In the genomic region with DNA sequence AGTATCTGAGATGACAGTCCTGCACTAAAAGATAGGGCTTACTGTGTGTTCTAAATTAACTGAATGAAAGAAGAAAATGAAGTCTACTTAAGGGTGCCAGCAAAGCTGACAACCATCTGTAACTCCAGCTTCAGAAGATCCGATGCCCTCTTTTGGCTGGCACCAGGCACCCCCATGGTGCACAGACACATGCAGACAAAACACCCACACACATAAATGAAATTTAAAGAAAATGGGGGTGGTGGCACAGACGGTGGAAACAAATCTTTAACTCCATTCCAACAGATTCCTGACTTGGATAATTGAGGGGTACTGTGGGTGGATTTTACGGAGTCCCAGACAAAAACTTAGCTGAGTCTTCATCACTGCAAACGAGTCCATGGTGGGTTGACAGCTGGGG, we compare ENCODE assay signal across 8 mouse cellular contexts. TPM values are rescaled to one million over a fixed set of nuclear protein-coding genes. Genes with fewer than 3 reads are reported as not detected.
DNase-seq lines count a peak whose midpoint lies in the region; ATAC-seq and TF ChIP-seq lines count a peak whose summit lies in the region.

No protein-coding gene starts in this region.

- H3K4me1 ChIP-seq in hindbrain, embryonic 10.5 days (replicated peaks), result peaks cover 16% of the 10 kb centered on the region
- no peaks in the 10 kb centered on the region for H3K4me1 ChIP-seq in hindbrain, embryonic 11.5 days (replicated peaks; ENCODE audit: control insufficient read depth, insufficient read depth, low read length)
- H3K4me1 ChIP-seq in forebrain, embryonic 13.5 days, result peaks cover 6% of the 10 kb centered on the region
- H3K4me1 ChIP-seq in neural tube, embryonic 12.5 days, result peaks cover 7% of the 10 kb centered on the region

- no peaks in the 10 kb centered on the region for H3K36me3 ChIP-seq in hindbrain, embryonic 10.5 days
- no peaks in the 10 kb centered on the region for H3K36me3 ChIP-seq in hindbrain, embryonic 11.5 days (ENCODE audit: control insufficient read depth, insufficient read depth, low read length)
- H3K36me3 ChIP-seq in forebrain, embryonic 13.5 days (ENCODE audit: poor library complexity, severe bottlenecking), result no peaks in the 10 kb centered on the region
- H3K36me3 ChIP-seq in neural tube, embryonic 12.5 days, result no peaks in the 10 kb centered on the region

- no peak overlapping the region for H3K9ac ChIP-seq in hindbrain, embryonic 11.5 days (ENCODE audit: low read depth, low read length)
- no peak overlapping the region for H3K9ac ChIP-seq in forebrain, embryonic 13.5 days
- H3K9ac ChIP-seq in neural tube, embryonic 12.5 days, result no peak overlapping the region

- no peak overlapping the region for H3K4me2 ChIP-seq in hindbrain, embryonic 11.5 days (replicated peaks; ENCODE audit: low read depth, low read length)
- peak overlapping the region; percentile 63 for H3K4me2 ChIP-seq in forebrain, embryonic 13.5 days
- H3K4me2 ChIP-seq in neural tube, embryonic 12.5 days (replicated peaks), result peak overlapping the region; percentile 62

- 41% methylated on average over 4 of the region's 4 CpGs for WGBS in hindbrain, embryonic 10.5 days
- 54% methylated on average over 4 of the region's 4 CpGs for WGBS in hindbrain, embryonic 11.5 days
- WGBS in forebrain, embryonic 13.5 days, result 30% methylated on average over 4 of the region's 4 CpGs
- WGBS in neural tube, embryonic 12.5 days, result 43% methylated on average over 4 of the region's 4 CpGs

- ATAC-seq in hindbrain, embryonic 11.5 days (ENCODE audit: low FRiP score), result no peak
- ATAC-seq in forebrain, embryonic 13.5 days, result no peak
- ATAC-seq in neural tube, embryonic 12.5 days (ENCODE audit: low FRiP score, low read depth), result no peak
- no peak for ATAC-seq in granulocyte monocyte progenitor cell, adult 5-6 weeks (replicated peaks; ENCODE audit: poor library complexity, severe bottlenecking)

- no peak for DNase-seq in hindbrain, embryonic 10.5 days (ENCODE audit: low spot score)
- DNase-seq in hindbrain, embryonic 11.5 days (ENCODE audit: low spot score), result no peak
- DNase-seq in left cerebral cortex, adult 2 months (ENCODE audit: extremely low spot score in 1 of 2, low spot score in 2 of 2), result peak; percentile 24 to 46
- no peak for DNase-seq in retina, embryonic 14.5 days (ENCODE audit: low spot score)
- no peak for DNase-seq in kidney, adult 11 months

- peaks cover 26% of the 10 kb centered on the region; the same call in 1 of the 2 replicates for H3K27me3 ChIP-seq in hindbrain, embryonic 10.5 days (ENCODE audit: insufficient read depth, poor library complexity, severe bottlenecking)
- H3K27me3 ChIP-seq in hindbrain, embryonic 11.5 days (ENCODE audit: control insufficient read depth, insufficient read depth, low read length), result no peaks in the 10 kb centered on the region
- H3K27me3 ChIP-seq in forebrain, embryonic 13.5 days, result no peaks in the 10 kb centered on the region
- H3K27me3 ChIP-seq in neural tube, embryonic 12.5 days (replicated peaks), result no peaks in the 10 kb centered on the region; the same call in none of the 2 replicates

- no peak for TF ChIP-seq CTCF in left cerebral cortex, adult 2 months (IDR thresholded peaks at IDR 0.05)

- intact Hi-C loops in left cerebral cortex, adult 2 months (cut with DNase I), result no loop called here

- H3K9me3 ChIP-seq in hindbrain, embryonic 10.5 days, result no peaks in the 10 kb centered on the region
- no peaks in the 10 kb centered on the region for H3K9me3 ChIP-seq in hindbrain, embryonic 11.5 days (ENCODE audit: control insufficient read depth, low read length)
- no peaks in the 10 kb centered on the region for H3K9me3 ChIP-seq in forebrain, embryonic 13.5 days (replicated peaks)
- no peaks in the 10 kb centered on the region for H3K9me3 ChIP-seq in neural tube, embryonic 12.5 days

- H3K4me3 ChIP-seq in hindbrain, embryonic 10.5 days, result peak overlapping the region; percentile 49
- H3K4me3 ChIP-seq in hindbrain, embryonic 11.5 days (ENCODE audit: low read depth, low read length), result no peak overlapping the region; the same call in 1 of the 2 replicates
- H3K4me3 ChIP-seq in forebrain, embryonic 13.5 days, result peak overlapping the region; percentile 32; the same call in 1 of the 2 replicates
- H3K4me3 ChIP-seq in left cerebral cortex, adult 2 months, result no peak overlapping the region; the same call in 1 of the 2 replicates
- peak overlapping the region; percentile 28; the same call in 1 of the 2 replicates for H3K4me3 ChIP-seq in neural tube, embryonic 12.5 days

- H3K27ac ChIP-seq in hindbrain, embryonic 10.5 days, result peak overlapping the region; percentile 60; the same call in 1 of the 2 replicates
- no peak overlapping the region for H3K27ac ChIP-seq in hindbrain, embryonic 11.5 days (ENCODE audit: low read depth, low read length)
- H3K27ac ChIP-seq in forebrain, embryonic 13.5 days, result no peak overlapping the region
- H3K27ac ChIP-seq in left cerebral cortex, adult 2 months, result no peak overlapping the region
- H3K27ac ChIP-seq in neural tube, embryonic 12.5 days, result no peak overlapping the region

RNA-seq across cellular contexts. Expression of gene Pklr, which starts 4.1 kb away (rescaled TPM):
- 4.4 and 6.0 TPM in 2 replicates for polyA plus RNA-seq in hindbrain, embryonic 10.5 days (2016; fragmentation: Nextera tagmentation; extraction: Ambion mirVana)
- polyA plus RNA-seq in hindbrain, embryonic 11.5 days (2014; fragmentation: Nextera tagmentation; extraction: Ambion mirVana), result 1.6 and 2.0 TPM in 2 replicates
- polyA plus RNA-seq in forebrain, embryonic 13.5 days (2015; fragmentation: Nextera tagmentation; extraction: Ambion mirVana), result 0.09 and 0.26 TPM in 2 replicates
- not detected for total RNA-seq in left cerebral cortex, adult 2 months (2021)
- polyA plus RNA-seq in neural tube, embryonic 12.5 days (2016; fragmentation: Nextera tagmentation; extraction: Ambion mirVana), result 0.43 and 0.46 TPM in 2 replicates
- total RNA-seq in granulocyte monocyte progenitor cell, adult 5-6 weeks (2014; fragmentation: Nextera tagmentation), result 0.32 TPM in 1 of 2 replicates, not detected in the other
- total RNA-seq in granulocyte monocyte progenitor cell, adult 5-6 weeks (2017), result 0.26 and 0.43 TPM in 2 replicates

RNA-seq across cellular contexts. Expression of gene Hcn3, which starts 28.2 kb away (rescaled TPM):
- 7.3 and 9.1 TPM in 2 replicates for polyA plus RNA-seq in hindbrain, embryonic 10.5 days (2016; fragmentation: Nextera tagmentation; extraction: Ambion mirVana)
- 3.6 and 4.5 TPM in 2 replicates for polyA plus RNA-seq in hindbrain, embryonic 11.5 days (2014; fragmentation: Nextera tagmentation; extraction: Ambion mirVana)
- 19.0 and 19.6 TPM in 2 replicates for polyA plus RNA-seq in forebrain, embryonic 13.5 days (2015; fragmentation: Nextera tagmentation; extraction: Ambion mirVana)
- total RNA-seq in left cerebral cortex, adult 2 months (2021), result 10 to 100 TPM; 14.9 to 20.9 TPM
- 19.5 and 23.2 TPM in 2 replicates for polyA plus RNA-seq in neural tube, embryonic 12.5 days (2016; fragmentation: Nextera tagmentation; extraction: Ambion mirVana)
- 0.77 TPM in 1 of 2 replicates, not detected in the other for total RNA-seq in granulocyte monocyte progenitor cell, adult 5-6 weeks (2014; fragmentation: Nextera tagmentation)
- total RNA-seq in granulocyte monocyte progenitor cell, adult 5-6 weeks (2017), result 0.56 and 0.82 TPM in 2 replicates

RNA-seq across cellular contexts. Expression of gene Fdps, which starts 30.1 kb away (rescaled TPM):
- polyA plus RNA-seq in hindbrain, embryonic 10.5 days (2016; fragmentation: Nextera tagmentation; extraction: Ambion mirVana), result 383 and 460 TPM in 2 replicates
- 390 and 392 TPM in 2 replicates for polyA plus RNA-seq in hindbrain, embryonic 11.5 days (2014; fragmentation: Nextera tagmentation; extraction: Ambion mirVana)
- polyA plus RNA-seq in forebrain, embryonic 13.5 days (2015; fragmentation: Nextera tagmentation; extraction: Ambion mirVana), result 315 and 326 TPM in 2 replicates
- total RNA-seq in left cerebral cortex, adult 2 months (2021), result 10 to 100 TPM; 78.1 to 79.6 TPM
- polyA plus RNA-seq in neural tube, embryonic 12.5 days (2016; fragmentation: Nextera tagmentation; extraction: Ambion mirVana), result 353 and 354 TPM in 2 replicates
- 161 and 178 TPM in 2 replicates for total RNA-seq in granulocyte monocyte progenitor cell, adult 5-6 weeks (2014; fragmentation: Nextera tagmentation)
- 198 and 245 TPM in 2 replicates for total RNA-seq in granulocyte monocyte progenitor cell, adult 5-6 weeks (2017)

RNA-seq across cellular contexts. Expression of gene Gm43738, which starts 30.9 kb away (rescaled TPM):
- polyA plus RNA-seq in hindbrain, embryonic 10.5 days (2016; fragmentation: Nextera tagmentation; extraction: Ambion mirVana), result 0.09 TPM in 1 of 2 replicates, not detected in the other
- 0.08 TPM in 1 of 2 replicates, not detected in the other for polyA plus RNA-seq in hindbrain, embryonic 11.5 days (2014; fragmentation: Nextera tagmentation; extraction: Ambion mirVana)
- not detected in 2 replicates for polyA plus RNA-seq in forebrain, embryonic 13.5 days (2015; fragmentation: Nextera tagmentation; extraction: Ambion mirVana)
- total RNA-seq in left cerebral cortex, adult 2 months (2021), result not detected
- polyA plus RNA-seq in neural tube, embryonic 12.5 days (2016; fragmentation: Nextera tagmentation; extraction: Ambion mirVana), result not detected in 2 replicates
- not detected in 2 replicates for total RNA-seq in granulocyte monocyte progenitor cell, adult 5-6 weeks (2014; fragmentation: Nextera tagmentation)
- total RNA-seq in granulocyte monocyte progenitor cell, adult 5-6 weeks (2017), result not detected in 2 replicates

RNA-seq across cellular contexts. Expression of gene Clk2, which starts 32.8 kb away (rescaled TPM):
- 34.8 and 35.3 TPM in 2 replicates for polyA plus RNA-seq in hindbrain, embryonic 10.5 days (2016; fragmentation: Nextera tagmentation; extraction: Ambion mirVana)
- 27.6 and 30.6 TPM in 2 replicates for polyA plus RNA-seq in hindbrain, embryonic 11.5 days (2014; fragmentation: Nextera tagmentation; extraction: Ambion mirVana)
- 25.0 and 26.2 TPM in 2 replicates for polyA plus RNA-seq in forebrain, embryonic 13.5 days (2015; fragmentation: Nextera tagmentation; extraction: Ambion mirVana)
- total RNA-seq in left cerebral cortex, adult 2 months (2021), result 10 to 100 TPM; 45.6 to 46.3 TPM
- polyA plus RNA-seq in neural tube, embryonic 12.5 days (2016; fragmentation: Nextera tagmentation; extraction: Ambion mirVana), result 38.5 and 43.0 TPM in 2 replicates
- total RNA-seq in granulocyte monocyte progenitor cell, adult 5-6 weeks (2014; fragmentation: Nextera tagmentation), result 74.6 and 80.2 TPM in 2 replicates
- 51.8 and 67.1 TPM in 2 replicates for total RNA-seq in granulocyte monocyte progenitor cell, adult 5-6 weeks (2017)

Comparison
In these comparisons a context has a peak if more than half of its experiments do, and no peak if none do; other contexts are left out.
1. H3K4me3 ChIP-seq: peak in hindbrain, embryonic 10.5 days (single experiment), forebrain, embryonic 13.5 days (single experiment) and neural tube, embryonic 12.5 days (single experiment); none in hindbrain, embryonic 11.5 days (single experiment) and left cerebral cortex, adult 2 months (single experiment).
2. DNase-seq: peak in left cerebral cortex, adult 2 months (2 of 2); none in hindbrain, embryonic 10.5 days (single experiment), hindbrain, embryonic 11.5 days (single experiment), retina, embryonic 14.5 days (single experiment) and kidney, adult 11 months (single experiment).